Mouse (Mus musculus) T-helper 1 cell (primary cell): ENCODE measurements around the gene Ganab.

Source experiments
- in situ Hi-C: fragments of 300-600 bp; cut with MboI, MseI; formaldehyde crosslinking; loops from one replicate; pipeline ENCODE4 v1.15.1; 2025; ENCODE audit warnings: high pct_unique_total_duplicates

The Ganab gene

DNA sequence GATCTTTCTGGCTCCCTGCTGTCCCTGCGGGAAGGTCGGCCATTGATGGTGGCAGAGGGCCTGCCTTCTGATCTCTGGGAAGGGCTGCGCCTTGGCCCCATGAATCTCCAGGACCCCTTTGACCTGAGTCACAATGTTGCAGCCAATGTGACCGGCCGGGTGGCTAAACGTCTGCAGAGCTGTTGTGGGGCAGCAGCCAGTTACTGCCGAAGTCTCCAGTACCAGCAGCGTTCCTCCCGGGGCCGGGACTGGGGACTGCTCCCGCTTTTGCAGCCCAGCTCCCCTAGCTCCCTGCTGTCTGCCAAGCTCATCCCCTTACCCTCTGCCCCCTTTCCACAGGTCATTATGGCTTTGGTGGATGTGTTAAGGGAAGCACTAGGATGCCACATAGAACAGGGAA is 67.2 kb downstream of the Ganab start:
- in situ Hi-C loops, result no loop called here

DNA sequence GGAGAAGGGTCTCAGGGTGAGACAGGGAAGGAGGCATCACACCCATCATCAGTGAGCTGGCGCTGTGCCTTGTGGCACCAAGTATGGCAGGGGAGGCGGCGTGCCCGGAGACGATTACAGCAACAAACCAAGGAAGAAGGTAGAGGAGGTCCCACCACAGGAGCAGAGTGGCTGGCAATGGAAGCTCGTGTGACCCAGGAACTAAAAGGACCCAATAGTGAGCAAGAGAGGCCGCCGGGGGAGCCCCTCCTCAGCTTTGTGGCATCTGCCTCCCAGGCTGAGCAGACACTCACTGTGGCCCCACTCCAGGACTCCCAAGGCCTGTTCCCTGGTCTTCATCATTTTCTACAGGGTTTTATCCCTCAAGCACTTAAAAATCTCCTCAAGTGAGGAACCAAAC is 67.9 kb downstream of the Ganab start:
- in situ Hi-C loops, result no loop called here

DNA sequence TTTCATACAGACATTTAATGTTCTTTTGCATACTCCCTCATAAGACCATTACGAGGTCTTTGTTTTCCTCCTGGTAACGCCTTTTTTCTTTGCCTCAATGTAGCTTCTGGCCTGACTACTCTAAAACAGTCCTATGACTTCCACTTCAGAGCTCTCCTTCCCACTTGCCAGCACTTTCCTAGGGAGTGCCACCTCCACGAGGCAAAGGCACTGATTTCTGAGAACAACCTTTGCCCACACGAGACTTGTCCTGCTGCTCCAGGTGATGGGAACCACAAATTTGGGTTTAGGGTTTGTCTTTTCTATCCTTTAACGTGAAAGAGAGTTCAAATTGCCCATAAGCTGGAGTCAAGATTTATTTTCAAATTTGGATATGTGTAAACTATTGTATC is 68.3 kb downstream of the Ganab start:
- in situ Hi-C loops, result no loop called here
